Mouse (Mus musculus) liver, embryonic 14.5 days (tissue): ENCODE data around the gene Zfp706.

Experiments used
- CTCF ChIP-seq: IDR thresholded peaks from 2 replicates; pipeline ENCODE4 v1.5.1; 2016; ENCODE audit warnings: antibody characterized with exemption, low read depth, control low read depth
- EP300 ChIP-seq: IDR thresholded peaks from 2 replicates; pipeline ENCODE4 v1.6.1; 2016; ENCODE audit warnings: antibody characterized with exemption, low read depth

DNA sequence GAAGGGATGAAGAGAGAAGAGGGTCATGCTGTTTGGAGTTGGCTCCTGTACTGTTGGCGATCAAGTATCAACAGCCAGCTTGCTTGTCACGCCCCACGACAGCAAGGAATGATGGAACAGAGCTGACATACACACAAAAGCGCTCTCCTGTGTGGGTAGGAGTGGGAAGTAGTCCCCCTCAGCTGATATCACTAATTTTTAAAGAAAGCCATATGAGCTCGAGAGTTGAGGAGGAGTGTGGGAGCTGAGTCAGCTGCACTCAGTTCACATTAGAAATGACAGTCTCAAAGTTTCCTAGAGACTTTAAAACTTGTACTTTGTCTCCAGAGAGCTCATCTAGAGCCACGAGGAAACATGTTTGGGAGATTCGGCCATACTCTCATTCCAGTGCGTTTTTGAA lies 29.8 kb downstream of the Zfp706 start:
- no peak for TF ChIP-seq CTCF
- TF ChIP-seq EP300, result no peak
